Mouse (Mus musculus): ENCODE results near the gene Lin7a. TPM values are rescaled to one million over a fixed set of nuclear protein-coding genes. Genes with fewer than 3 reads are reported as not detected.

Lin7a gene
- total RNA-seq (2023), result not detected in 2 replicates

DNA sequence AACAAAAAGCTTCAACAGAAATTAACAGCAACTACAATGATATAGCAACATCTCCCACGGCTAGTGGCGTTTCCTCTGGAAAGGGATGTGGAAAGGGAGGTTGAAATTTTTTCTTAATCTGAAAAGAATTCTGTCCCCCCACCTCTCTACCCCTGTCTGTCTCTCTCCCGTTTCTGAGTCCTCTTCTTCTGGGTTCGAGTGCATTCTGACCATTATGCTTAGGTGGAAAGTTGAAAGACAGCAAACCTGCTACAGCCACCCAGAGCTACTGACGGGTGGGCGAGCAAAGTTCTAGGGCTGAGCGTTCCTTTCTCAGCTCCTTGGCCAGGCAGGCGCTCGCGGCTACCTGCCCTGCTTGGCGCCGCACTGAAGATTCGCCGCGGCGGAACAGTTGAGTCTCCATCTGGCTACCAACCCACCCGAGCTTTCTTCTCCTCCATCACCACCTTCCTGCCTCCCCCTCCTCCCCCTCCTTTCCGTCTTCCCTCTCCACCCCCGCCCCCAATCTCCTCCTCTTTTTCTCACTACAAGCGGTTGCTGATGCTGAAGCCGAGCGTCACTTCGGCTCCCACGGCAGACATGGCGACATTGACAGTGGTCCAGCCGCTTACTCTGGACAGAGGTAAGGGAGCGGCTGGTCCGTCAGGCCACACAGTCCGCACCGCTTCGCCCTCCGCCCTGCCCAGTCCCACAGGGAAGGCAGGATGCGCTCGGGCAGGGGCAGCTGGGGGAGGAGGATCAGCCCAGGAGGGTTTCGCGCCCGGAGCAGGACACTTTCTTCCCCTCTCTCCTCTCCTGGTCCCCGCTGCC is at the start of gene Lin7a:
Lin7a (plus strand) TSS at position 366 of the 810 bp plus-strand sequence.

Other genes starting within 250 kb of the Lin7a start
- not detected in 2 replicates for gene Acss3, start 148.0 kb upstream of the Lin7a start, total RNA-seq (2023)
- not detected in 2 replicates for gene Myf5, start 214.4 kb downstream of the Lin7a start, total RNA-seq (2023)
- gene Myf6, start 223.1 kb downstream of the Lin7a start, total RNA-seq (2023), result not detected in 2 replicates

Measured in neutrophil, adult 65 days (primary cell).